Mouse (Mus musculus) kidney, adult 2 months (tissue): ENCODE measurements at regions not wholly inside any gene's neighbourhood (a gene's known extent, or its start where the extent isn't known, plus 50 kb on each side); places are given as distances from the start of the nearest gene placed in this dataset.

Source experiments
- CTCF ChIP-seq: fragments of 200-500 bp; conservative IDR thresholded peaks from 2 replicates; pipeline ENCODE4 v1.5.1; 2011; ENCODE audit warnings: low read depth, mild to moderate bottlenecking, control low read depth, low read length, moderate library complexity, mixed read lengths; ENCODE audit not compliant: insufficient read depth, insufficient read length
- POLR2A ChIP-seq: fragments of 200-500 bp; IDR thresholded peaks from one replicate; pipeline ENCODE4 v1.6.1; 2011; ENCODE audit warnings: low read depth, low read length, control low read depth

DNA sequence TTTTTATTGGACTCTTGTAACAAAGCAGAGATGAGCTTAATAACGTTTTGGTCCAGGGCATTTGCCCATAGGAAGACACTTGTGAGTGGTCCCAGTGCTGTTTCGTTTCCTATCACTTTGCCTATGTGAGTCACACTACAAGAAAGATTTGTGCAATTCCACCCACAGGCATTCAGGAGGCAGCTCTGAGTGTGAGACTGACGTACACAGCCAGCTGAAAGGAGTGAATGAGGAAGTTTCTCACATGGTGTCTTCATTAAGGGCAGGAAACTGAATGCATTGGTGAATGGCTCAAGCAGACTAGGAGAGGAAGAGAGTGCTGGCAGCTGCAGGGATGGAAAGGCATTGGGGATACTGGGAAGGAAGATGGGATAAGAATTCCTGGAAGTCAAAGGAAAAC lies 230.5 kb upstream of the Fam241a start:
- no peak for TF ChIP-seq CTCF
- TF ChIP-seq POLR2A, result no peak
